Comparison of ENCODE assay signal across 1 mouse cellular context in the genomic region with DNA sequence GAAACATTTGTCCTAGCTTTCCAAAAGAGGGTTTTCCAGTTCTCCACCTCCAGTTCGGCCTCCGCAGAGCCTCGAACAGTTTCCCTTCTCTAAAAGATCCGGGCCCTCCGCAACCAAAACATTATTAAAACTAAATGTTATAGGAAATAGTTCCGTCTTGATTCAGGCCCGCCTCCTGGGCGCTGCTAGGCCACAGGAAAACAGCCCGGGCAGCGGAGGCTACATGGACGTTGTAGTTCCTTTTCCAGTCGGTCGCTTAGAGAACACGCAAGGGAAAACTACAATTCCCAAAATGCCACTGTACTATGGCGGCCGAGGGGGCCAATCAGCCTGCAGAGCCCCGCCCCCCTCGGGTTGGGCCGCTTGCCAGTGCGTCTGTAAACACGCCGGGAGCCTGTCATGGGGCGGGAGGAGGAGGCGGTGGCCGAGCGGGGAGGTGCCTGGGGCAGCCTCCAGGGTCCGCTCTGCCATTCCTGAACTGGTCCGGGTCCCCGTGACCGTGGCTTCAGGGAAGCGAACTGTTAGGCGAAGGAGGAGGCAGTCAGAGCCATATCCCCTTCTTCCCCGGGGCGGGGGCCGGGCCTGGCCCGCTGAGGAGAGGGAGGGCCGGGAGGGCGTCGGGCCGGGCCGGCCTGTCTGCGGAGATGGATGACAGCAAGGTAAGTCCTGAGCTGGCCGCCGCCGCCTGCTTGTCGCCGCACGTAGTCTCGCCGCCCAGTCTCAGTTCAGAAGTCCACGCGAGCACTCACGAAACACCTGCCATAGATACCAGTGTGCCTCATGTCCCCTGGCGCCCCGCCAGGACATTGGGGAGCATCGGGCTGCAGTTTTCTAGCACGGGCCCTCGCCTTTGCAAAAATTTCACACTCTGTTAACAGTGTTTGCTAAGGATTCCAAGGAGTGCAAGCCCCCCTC.
TF ChIP-seq lines count a peak whose summit lies in the region.

A gene (plus strand): TSS at position 369 of the 915 bp plus-strand sequence.

TF ChIP-seq in CH12.LX, 34 proteins besides CTCF, POLR2A, EP300 and RAD21 (continued from another document):
- TF ChIP-seq MXI1 (IDR thresholded peaks at IDR 0.05; ENCODE audit: low read depth, low read length) (peak; percentile 94), USF1 (IDR thresholded peaks at IDR 0.05; ENCODE audit: low read depth, low read length) (no peak), MAZ (IDR thresholded peaks at IDR 0.05; ENCODE audit: low read depth, low read length) (peak; percentile 96), ETS1 (conservative IDR thresholded peaks at IDR 0.05; ENCODE audit: low read depth, low read length) (no peak), ZKSCAN1 (IDR thresholded peaks at IDR 0.05; ENCODE audit: borderline replicate concordance, low read depth, low read length) (no peak), NELFE (IDR thresholded peaks at IDR 0.05; ENCODE audit: low read depth, low read length) (0 out of 2 replicates have a peak, but pooled peaks have one; percentile 7), IRF4 (IDR thresholded peaks at IDR 0.05; ENCODE audit: low read depth, low read length) (peak; percentile 67), MEF2A (IDR thresholded peaks at IDR 0.05; ENCODE audit: borderline replicate concordance, low read depth, low read length) (no peak), ZNF384 (IDR thresholded peaks at IDR 0.05; ENCODE audit: low read depth, low read length) (no peak), TCF12 (IDR thresholded peaks at IDR 0.05; ENCODE audit: low read depth, low read length) (peak; percentile 62; the same call in 1 of the 2 replicates), BHLHE40 (IDR thresholded peaks at IDR 0.05; ENCODE audit: low read depth, low read length) (peak; percentile 7; the same call in 1 of the 2 replicates), USF2 (conservative IDR thresholded peaks at IDR 0.05; ENCODE audit: low read depth, low read length) (no peak), SIN3A (IDR thresholded peaks at IDR 0.05; ENCODE audit: low read length) (peak; percentile 99), GABPA (IDR thresholded peaks at IDR 0.05; ENCODE audit: insufficient replicate concordance, low read depth, low read length) (peak; percentile 90; the same call in 1 of the 2 replicates), SMC3 (IDR thresholded peaks at IDR 0.05; ENCODE audit: low read depth, low read length) (no peak), RCOR1 (conservative IDR thresholded peaks at IDR 0.05; ENCODE audit: low read depth, low read length) (no peak), POLR2AphosphoS2 (IDR thresholded peaks at IDR 0.05; ENCODE audit: low read depth, low read length) (peak; percentile 64; the same call in 1 of the 2 replicates), PAX5 (IDR thresholded peaks at IDR 0.05; ENCODE audit: low read length) (no peak), CHD1 (IDR thresholded peaks at IDR 0.05; ENCODE audit: low read depth, low read length) (no peak), MAFK (IDR thresholded peaks at IDR 0.05; ENCODE audit: insufficient replicate concordance, low read length) (no peak), E2F4 (IDR thresholded peaks at IDR 0.05; ENCODE audit: insufficient replicate concordance, low read depth, low read length) (no peak), TBP (conservative IDR thresholded peaks at IDR 0.05; ENCODE audit: low read depth, low read length) (0 out of 2 replicates have a peak, but pooled peaks have one; percentile 44), CHD2 (IDR thresholded peaks at IDR 0.05; ENCODE audit: low read length) (peak; percentile 82)
